Mouse (Mus musculus) lung, adult 18-20 months (tissue): ENCODE data around the gene Cntnap4.

Source experiments
- DNase-seq, 2 experiments: peaks; one replicate each; pipeline ENCODE4 v3.0.0; 2022; ENCODE audit warnings: mixed read lengths in 2 of 2

Gene Cntnap4

DNA sequence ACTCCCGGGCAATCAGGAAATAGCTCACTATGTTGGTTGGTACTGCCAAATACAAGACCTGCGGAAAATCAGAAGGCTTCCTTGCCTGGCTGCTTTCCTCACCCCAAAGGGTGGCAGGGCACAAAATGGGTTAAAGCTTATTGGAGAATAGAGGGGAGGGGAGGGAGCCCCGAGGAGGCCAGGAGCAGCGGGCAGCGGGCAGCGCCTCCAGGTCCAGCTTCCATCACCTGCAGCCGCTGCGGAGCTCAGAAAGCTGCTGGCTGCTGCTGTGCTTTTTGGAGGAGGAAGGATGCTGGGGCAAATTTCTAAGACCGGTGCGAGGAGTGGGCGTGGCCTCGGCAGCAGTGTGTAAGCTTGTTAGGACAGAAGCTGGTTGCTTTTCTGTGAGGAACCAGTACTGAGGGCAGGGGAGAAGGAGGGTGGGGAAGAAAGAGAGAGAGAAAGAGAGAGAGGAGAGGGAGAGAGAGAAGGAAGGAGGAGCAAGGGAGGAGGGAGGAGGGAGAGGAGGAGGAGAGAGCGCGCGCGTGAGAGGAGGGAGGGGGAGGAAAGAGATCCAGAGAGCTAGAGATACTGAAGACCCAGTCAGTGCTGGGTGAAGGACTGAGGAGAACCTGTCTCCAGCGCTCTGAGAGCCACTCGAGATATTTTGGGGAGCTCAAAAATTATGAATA is at the start of gene Cntnap4:
Gene Cntnap4 (plus strand): TSS at position 573 of the 671 bp plus-strand sequence.
- no peak for DNase-seq

- no peak for DNase-seq
Observed at GRCm38 (mm10) chr8:112557376-112557775, 12.5 kb upstream of the Cntnap4 start.

GRCm38 (mm10) chr8:112570541-112570940 is 698 bp downstream of the Cntnap4 start:
- no peak for DNase-seq

DNA sequence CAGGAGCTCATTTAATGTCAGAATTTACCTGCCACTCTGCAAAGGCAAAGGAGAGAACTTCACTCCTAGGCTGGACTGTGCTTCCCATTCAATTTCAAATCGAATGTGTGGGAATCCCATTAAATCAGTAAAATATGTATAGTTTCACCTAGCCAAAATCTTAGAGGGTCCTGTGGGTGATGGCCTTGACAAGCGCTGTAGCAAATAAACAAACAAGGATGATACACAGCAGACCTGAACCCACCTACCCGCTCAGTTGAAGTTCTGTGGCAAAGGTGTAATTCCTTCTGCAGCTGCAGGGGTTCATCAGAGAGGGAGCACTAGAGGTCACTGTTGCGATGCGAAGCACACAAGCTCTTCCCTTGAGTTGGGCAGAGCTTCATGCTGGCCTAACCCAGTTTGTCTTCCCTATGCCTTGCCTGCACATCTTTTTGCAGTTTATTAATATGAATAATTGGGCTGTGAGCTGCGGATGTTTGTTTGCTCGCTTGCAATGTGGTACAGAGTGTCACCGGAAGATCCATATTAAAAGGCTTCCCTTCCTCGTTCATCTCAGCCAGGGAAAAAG is 1.6 kb downstream of the Cntnap4 start:
- DNase-seq, result no peak

- DNase-seq, result no peak
Observed at GRCm38 (mm10) chr8:112581473-112581872, 11.6 kb downstream of the Cntnap4 start.

DNA sequence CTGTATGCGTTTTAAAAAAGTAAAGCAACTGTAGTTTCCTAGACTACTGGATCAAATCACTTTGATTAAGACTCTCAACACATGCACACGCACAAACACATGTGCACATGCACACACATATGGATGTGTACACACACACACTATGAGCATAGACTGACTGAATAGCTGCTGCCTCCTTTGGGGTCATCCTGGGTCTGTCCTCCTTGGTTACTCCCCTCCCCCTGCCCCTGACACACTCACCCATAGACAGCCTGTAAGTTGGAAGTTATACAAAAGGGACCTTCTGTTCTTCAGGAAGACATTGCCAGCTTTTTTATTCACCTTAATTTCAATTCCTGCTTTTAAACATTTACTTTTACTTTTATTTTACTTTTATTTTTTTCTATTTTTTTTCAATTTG is 13.6 kb downstream of the Cntnap4 start:
- no peak for DNase-seq

GRCm38 (mm10) chr8:112588357-112589051 is 18.7 kb downstream of the Cntnap4 start:
- DNase-seq, result no peak

DNA sequence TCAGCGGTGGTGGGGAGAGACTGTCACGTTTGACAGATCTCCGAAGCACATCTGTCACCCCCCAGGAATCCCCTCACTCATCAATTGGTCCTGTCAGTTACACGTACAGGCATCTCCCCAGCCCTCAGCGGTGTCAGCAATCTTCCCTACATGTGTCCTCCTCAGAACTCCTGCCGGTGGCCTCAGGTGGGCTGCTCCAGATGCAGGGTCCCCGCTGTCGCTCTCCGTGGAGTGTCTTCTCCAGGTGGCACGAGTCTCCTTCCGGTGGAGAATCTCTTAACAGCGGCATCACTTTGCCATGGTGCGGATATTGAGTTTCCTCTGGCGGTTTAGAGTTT is 19.2 kb downstream of the Cntnap4 start:
- DNase-seq, result no peak

- no peak for DNase-seq
Observed at GRCm38 (mm10) chr8:112596023-112596776, 26.4 kb downstream of the Cntnap4 start.

- DNase-seq, result no peak
Observed at GRCm38 (mm10) chr8:112599975-112600374, 30.1 kb downstream of the Cntnap4 start.

DNA sequence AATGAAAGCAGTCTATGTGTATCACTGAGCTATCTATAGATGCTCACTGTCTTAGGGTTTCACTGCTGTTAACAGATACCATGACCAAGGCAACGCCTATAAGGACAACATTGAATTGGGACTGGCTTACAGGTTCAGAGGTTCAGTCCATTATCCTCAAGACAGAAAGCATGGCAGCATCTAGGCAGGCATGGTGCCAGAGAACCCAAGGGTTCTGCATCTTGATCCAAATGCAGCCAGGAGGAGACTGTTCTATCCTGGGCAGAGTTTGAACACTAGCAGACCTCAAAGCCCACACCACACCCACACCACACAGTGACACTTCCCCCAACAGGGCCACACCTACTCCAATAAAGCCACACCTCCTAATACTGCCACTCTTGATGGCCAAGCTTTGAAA is 31.3 kb downstream of the Cntnap4 start:
- no peak for DNase-seq

DNA sequence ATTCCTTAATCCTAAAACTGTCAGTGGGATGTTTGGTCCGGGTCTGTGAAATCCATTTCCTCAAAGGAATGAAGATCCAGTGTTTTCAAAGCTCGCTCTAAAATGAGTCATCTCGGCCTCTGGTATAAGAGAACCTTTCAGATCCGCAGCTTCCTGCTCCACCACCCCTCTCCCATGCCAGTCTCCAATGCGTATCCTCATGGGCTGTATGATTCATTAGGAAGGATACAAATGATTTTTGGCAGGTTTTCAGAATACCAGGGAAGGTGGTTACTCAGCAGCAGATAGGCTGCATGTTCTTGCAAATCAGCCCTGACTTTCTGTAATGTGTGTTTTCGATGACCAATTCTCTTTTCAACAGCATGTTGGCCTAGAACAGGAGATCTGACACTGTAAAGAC is 40.3 kb downstream of the Cntnap4 start:
- no peak for DNase-seq

DNA sequence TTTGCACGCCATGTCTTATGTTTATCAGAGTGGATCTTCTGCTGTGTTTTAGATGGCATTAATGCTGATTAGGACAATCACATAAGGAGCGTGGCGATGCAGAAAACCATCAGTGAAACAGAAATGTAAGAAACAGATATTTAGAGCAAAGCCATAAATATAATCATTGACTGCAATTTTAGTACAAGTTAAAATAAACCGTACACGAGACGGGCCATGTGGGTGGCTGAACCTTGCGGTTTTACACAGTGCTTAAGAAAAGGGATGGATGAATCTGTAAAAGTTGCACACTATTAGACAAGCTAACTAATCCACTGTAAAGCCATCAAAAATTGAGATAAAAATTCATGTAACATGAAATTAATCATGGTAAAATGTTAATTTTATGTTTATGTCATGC is 58.9 kb downstream of the Cntnap4 start:
- DNase-seq, result no peak

GRCm38 (mm10) chr8:112652657-112653056 is 82.8 kb downstream of the Cntnap4 start:
- DNase-seq, result no peak

- no peak for DNase-seq
Observed at GRCm38 (mm10) chr8:112653276-112653675, 83.4 kb downstream of the Cntnap4 start.

DNA sequence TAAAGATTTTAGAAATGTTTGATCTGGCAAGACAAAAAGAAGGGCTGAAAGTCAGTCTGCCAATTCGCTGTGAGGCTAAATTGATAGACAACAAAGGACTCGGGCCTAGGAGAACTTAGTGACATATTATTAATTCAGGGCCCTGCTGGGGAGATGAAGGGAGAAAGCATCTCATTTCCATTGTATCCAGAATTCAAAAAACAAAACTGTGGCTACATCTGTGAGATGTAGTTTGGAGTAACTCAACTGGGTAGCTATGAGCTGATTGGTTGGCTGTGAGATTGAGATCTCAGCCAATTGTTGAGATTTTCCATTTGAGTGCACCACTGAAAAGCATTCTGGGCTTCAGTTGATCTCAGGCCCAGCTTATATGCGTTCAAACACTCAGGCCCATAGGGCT is 84.2 kb downstream of the Cntnap4 start:
- no peak for DNase-seq

- DNase-seq, result no peak
Observed at GRCm38 (mm10) chr8:112664067-112664466, 94.2 kb downstream of the Cntnap4 start.

GRCm38 (mm10) chr8:112674671-112675070 is 104.8 kb downstream of the Cntnap4 start:
- no peak for DNase-seq

- no peak for DNase-seq
Observed at GRCm38 (mm10) chr8:112681757-112682156, 111.9 kb downstream of the Cntnap4 start.

GRCm38 (mm10) chr8:112695708-112696107 is 125.9 kb downstream of the Cntnap4 start:
- DNase-seq, result no peak

- DNase-seq, result no peak
Observed at GRCm38 (mm10) chr8:112698141-112698540, 128.3 kb downstream of the Cntnap4 start.

GRCm38 (mm10) chr8:112716982-112717381 is 147.1 kb downstream of the Cntnap4 start:
- no peak for DNase-seq

DNA sequence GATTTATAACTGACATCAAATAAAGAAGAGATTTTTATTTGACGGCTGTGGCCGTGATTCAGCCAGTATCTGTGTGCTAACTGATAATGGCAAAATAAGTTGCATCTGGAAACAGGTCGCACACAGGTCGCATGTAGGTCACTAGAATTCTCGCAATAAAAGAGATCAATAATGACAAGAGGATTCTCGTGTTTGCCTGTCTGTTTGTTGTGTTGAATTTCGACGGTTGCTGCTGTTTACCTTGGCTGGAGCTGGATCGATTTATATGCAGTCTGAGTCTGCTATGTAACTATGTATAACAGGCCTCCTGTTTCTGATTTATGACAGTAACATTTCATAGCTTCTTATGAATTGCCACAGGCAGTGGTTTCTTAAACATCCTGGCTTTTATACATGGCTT is 155.1 kb downstream of the Cntnap4 start:
- DNase-seq, result no peak
